Mouse (Mus musculus) heart, postnatal 36 days (tissue): Measurements from ENCODE around the gene Brpf3. TPM values are rescaled to one million over a fixed set of nuclear protein-coding genes. Genes with fewer than 3 reads are reported as not detected.
"Not testable (repeated sequence)": the region's sequence is repeated elsewhere in the genome, so short reads cannot be mapped to it uniquely, and the experiment has no call there.

Experiments
- DNase-seq, 2 experiments: peaks; one replicate each; pipeline ENCODE4 v3.0.0; 2021 to 2022
- intact Hi-C: fragments of 180-260 bp; cut with DNase I; formaldehyde crosslinking; loops from one replicate; pipeline ENCODE4 v1.15.1; 2025
- total RNA-seq, 2 experiments: library from RNA; stranded (reverse); gene quantifications; 2 replicates each; pipeline ENCODE4 v1.2.3; 2021

The Brpf3 gene
- total RNA-seq, 2 experiments from 2014 or later: 15.9 to 17.3 TPM

DNA sequence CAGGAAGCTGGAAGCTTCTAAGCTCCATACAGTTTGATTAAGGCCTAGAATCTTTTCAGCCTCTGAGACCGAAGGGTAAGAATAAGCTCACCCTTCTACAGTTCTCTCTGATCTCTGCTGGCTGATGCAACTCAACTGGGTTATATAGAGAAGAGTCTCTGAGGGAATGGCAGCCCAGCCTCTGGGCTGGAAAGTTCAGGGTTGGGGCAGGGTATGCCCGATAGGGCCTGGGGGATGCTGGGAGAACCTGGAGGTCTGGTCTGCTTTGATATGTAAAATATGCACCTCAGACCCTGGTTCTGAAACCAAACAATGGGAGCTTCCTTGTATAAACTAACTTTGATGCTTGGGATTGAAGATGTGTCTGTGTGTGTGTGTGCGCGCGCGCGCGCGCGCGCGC lies 13.4 kb upstream of the Brpf3 start:
- intact Hi-C loops: no loop called here
- DNase-seq: no peak

DNA sequence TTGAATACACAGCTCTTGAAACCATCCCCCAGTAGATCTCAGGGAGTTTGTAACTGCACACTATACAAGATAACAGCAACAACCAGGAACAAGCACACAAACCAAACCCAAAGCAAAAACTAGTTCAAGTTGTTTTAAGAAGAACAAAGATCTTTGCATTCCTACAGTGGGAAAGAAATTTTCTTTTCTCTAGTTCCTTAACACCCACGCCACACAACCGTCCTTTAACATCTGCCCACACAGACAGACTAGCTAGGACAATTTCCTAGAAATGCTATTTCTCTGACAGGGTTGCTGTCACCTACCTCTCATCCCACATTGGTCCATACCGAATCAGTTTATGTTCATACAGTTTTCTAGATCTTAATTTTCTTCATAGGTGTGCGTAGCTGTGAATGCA lies 3.9 kb upstream of the Brpf3 start:
- no peak for DNase-seq

DNA sequence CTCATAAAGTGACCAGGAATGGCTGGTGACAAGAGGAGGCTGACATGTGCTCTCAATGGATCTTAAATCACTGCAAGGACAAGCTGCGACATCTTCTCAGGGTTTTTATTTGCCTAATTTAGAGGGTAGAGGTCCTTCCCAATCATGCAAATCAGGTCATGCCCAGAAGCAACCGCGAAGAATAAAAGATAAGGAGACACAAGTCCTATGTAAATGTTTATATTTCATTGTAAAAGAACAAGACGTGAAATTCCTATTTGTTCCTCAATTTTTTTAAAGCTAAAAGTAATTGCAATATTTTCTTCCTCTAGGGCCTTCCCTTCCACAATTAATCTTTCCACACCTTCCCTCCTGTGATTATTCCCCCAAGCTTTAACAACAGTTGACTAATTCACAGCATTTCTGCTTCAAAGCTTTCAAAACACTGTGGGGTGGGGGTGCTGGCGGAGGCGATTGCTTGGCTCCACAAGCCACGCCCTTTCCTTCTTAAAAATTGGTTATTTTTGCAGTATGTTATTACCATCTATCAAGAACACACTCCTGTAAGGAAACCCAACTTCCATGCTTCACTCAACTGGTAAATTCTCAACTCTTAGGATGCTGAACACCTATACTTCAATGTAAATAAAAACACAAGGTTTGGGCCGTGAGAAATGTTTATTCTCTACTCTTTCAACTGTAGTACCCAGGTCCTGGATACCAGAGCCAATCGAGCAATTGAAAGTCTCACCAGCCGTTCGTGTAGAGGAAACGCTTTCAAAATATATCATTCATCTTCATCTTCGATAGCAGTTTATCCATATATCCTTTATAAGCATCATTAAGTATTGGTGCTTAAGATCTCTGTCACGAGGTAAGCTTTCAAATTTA lies 1.4 kb upstream of the Brpf3 start:
- intact Hi-C loops: loop anchor here (1.0 to 2.0 kb wide), 2 partner anchors 37 to 109 kb away; partner anchors contain the start of gene Slc26a8
- no peak for DNase-seq

More for the DNA sequence above, 3.9 kb upstream of the Brpf3 start:
- intact Hi-C loops: no loop called here

- intact Hi-C loops: loop anchor here (1.0 to 2.0 kb wide), 2 partner anchors 37 to 110 kb away; partner anchors contain the start of gene Slc26a8
- no peak for DNase-seq
Observed at GRCm38 (mm10) chr17:28800281-28800670, 614 bp upstream of the Brpf3 start.

- intact Hi-C loops: loop anchor here (2.0 kb wide), 1 partner anchor 39 kb away; no protein-coding TSS in a partner anchor
Observed at GRCm38 (mm10) chr17:28801474-28802005, 650 bp downstream of the Brpf3 start.

DNA sequence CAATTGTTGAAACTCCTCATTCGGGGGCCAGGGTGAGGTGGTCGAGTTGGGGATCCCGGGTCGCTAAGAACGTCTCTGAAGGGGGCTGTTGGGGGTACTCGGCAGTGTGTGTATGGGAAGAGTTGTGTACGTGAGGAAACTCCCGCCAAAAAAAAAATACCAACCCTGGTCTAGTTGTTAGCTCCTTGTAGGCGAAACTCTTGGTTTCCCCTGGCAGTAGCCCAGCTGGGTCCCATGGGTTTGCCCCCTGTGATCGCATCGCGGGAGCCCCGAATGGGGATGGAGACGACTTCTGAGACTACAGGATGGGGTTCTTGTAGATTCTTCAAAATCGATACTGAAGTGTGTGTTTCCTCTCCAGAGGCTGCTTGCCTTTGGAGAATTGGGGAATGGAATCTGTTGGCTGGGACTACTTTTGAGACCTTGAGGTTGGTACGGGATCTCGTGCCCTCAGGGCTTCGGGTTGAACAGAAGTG lies 1.2 kb downstream of the Brpf3 start:
- intact Hi-C loops: no loop called here
- DNase-seq: no peak

More at GRCm38 (mm10) chr17:28801474-28802005, 650 bp downstream of the Brpf3 start:
- DNase-seq: peak; percentile 98 to 99

DNA sequence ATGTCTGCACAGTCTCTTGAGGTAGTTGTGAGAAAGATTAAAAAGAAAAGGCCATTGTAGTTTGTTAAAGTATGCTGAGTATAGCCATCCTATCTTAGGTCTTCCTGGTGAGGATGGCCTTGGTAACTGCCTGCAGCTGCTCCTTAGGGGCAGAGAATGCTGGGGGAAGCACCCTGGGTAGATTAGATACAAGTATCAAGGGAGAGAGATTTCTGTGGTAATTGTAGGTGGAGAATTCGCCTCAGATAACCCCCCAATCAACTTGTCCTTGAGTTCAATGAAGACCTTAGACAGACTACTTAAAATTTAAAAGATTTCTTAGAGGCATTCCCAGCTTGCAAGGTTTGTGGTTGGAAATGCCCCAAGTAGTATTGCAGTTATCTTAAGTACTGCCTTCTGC lies 2.4 kb downstream of the Brpf3 start:
- DNase-seq: no peak
- intact Hi-C loops: no loop called here

DNA sequence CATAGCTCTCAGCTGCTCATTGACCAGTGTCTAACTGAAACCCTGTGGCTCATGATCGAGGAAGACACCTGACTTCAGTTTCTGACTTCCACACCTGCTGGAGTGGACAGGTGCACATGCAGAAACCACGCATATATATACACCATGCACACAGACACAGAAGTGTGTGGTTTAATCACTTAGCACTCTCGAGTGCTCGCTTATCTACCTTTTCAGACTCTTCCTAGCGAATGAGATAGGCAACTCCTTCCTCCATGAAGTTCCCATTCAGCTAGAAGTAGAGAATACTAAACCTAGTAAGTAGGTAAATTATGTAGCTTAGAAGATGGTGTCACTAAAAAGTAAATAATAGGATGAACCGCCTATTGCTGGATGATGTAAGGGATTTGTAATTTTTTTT lies 4.1 kb downstream of the Brpf3 start:
- no peak for DNase-seq
- intact Hi-C loops: no loop called here

GRCm38 (mm10) chr17:28806770-28807169 lies 5.9 kb downstream of the Brpf3 start:
- intact Hi-C loops: no loop called here
- no peak for DNase-seq

DNA sequence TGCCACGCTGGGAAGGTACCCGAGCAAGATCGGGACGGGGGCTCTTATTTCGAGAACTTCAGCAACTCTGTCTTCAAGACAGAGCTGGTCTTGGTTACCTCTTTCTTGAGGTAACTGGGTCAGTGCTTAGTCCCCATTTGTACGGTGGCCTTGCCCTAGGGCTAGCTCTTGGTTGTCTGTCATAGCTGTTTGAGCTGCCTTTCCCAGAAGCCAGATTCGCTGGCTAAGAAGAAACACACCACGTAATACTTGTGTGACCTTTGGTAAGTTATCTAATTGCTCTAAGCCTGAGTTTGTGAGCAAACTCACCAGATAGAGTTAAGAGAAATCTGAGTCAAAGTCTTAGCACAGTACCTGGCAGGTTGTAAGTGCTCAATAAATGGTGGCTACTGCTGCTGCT lies 7.8 kb downstream of the Brpf3 start:
- intact Hi-C loops: no loop called here
- no peak for DNase-seq

- intact Hi-C loops: no loop called here
- no peak for DNase-seq
Observed at GRCm38 (mm10) chr17:28809175-28809831, 8.4 kb downstream of the Brpf3 start.

- intact Hi-C loops: no loop called here
- no peak for DNase-seq
Observed at GRCm38 (mm10) chr17:28812345-28812744, 11.5 kb downstream of the Brpf3 start.

DNA sequence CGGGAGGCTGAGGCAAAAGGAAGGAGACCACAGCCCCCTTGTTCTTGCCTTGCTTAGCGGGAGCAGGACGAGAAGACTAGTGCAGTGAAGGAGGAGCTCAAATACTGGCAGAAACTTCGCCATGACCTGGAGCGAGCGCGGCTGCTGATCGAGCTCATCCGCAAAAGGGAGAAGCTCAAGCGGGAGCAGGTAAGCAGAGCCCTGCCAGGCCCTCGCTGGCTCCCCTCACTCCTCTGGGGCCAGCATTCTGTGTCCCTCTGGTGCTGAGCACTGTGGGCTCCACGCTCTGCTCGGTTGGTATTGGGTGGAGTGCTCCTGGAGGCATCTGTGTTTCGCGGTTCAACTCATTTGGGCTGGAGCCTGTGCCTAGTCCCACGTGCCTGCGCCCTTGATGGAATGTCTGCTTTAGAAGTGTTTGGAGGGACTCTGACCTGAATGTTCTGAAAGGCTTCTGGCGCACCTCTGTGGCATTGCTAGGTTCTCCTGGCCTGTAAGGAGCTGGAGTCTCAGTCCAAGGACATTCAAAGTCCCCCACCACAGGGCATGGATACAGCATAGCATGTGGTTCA lies 13.7 kb downstream of the Brpf3 start:
- DNase-seq: no peak
- intact Hi-C loops: no loop called here

DNA sequence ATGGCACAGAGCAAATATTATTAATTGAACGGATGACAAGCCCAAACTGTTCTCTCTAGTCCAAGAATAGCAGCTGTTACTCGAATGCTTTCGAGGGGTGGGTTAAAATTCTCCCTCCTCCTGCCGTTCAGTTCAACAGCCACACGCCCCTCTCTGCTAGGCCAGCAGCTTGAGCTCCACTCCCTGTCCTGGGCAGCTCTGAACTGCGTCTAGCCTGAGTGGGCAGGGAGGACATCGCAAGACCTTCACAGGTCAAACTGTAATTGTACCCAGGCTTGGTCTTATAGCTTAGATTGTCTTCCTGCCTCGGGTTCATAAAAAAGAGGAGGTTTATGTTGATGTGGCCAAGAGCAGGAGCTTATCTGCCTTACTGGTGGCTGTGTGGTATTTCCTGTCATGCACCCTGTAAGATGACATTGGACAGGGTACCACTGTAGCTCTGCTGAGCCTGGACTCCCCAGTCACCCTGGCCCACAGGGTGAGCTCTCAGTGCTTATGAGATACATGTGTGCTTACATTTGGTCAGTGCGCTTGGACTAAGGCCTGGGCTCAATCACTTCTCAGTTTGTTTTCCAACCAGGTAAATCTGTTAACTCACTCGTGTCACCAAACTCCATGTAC lies 14.6 kb downstream of the Brpf3 start:
- no peak for DNase-seq
- intact Hi-C loops: no loop called here

- intact Hi-C loops: not testable (repeated sequence)
Observed at GRCm38 (mm10) chr17:28816326-28816725, 15.4 kb downstream of the Brpf3 start.

GRCm38 (mm10) chr17:28816875-28817811 lies 16.3 kb downstream of the Brpf3 start:
- intact Hi-C loops: no loop called here
- no peak for DNase-seq

More at GRCm38 (mm10) chr17:28816326-28816725, 15.4 kb downstream of the Brpf3 start:
- DNase-seq: not testable (repeated sequence)

DNA sequence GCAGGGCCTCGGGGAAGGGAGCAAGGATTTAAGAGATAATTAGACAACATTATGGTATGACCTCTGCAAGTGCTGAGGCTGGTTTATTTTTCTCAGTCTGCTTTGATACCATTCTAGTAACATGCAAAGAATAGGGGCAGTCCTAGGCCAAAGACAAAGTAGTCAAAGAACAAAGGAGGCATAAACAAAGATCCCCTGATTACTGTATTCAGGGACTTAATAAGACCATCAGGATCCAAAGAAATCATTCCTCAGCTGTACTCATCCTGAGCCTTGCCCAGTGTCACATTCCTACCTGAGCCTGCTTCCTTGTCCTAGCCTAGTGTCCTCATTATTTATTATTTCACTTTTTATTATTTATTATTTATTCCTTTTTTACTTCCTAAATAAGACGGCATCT lies 19.3 kb downstream of the Brpf3 start:
- DNase-seq: no peak
- intact Hi-C loops: no loop called here

DNA sequence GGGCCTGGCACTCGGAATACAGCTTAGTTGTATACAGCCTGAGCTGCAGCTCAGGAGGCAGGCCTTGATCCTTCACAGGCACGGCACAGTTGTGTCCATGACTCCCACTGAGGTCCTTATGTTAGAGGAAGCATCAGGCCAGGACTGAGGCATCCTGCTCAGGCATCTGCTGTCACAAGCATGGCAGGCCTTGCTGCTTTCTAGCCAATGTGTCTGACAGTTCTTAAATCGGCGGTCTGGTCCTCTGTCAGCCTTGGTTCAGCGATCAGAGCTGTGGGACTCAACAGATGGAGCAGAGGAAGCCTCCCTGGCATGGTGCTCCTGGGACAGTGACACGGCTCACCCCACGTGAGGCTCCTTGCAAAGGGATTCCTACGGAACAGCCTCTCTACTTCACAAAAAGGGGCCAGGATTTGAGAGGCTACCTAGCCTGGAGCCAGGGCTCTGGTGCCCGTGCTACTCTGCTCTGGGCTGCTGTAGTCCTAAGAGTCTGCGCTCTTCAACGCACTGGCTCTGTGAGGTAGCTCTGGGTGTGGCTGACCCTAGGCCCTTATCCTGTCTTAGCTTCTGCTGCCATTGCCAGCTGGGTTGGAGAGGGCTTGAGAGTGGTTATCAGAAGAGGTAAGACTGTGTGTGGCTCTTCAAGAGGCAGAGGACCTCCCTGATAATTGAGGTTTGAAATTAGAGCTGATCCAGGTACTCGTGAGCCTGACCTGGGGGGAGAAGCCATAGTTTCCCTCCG lies 22.3 kb downstream of the Brpf3 start:
- intact Hi-C loops: no loop called here
- no peak for DNase-seq

DNA sequence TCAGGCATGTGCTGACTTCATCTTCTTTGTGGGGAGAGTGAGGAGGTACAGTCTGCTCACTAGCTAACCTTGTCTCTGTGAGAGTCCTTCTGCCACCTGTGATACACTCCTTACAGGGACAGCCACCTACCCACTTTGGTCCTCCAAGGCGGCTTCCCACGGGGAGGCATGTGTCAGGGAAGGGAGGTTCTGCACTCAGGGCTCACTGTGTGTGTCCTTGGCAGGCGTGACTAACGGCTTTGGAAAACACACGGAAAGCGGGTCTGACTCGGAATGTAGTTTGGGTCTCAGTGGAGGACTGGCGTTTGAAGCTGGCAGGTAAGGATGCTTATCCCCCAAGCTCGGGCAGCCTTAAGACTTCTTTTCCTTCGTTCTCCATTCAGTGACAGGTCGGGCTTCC lies 22.9 kb downstream of the Brpf3 start:
- no peak for DNase-seq
- intact Hi-C loops: no loop called here
